Mouse (Mus musculus): ENCODE measurements around the gene Adig. TPM values are rescaled to one million over a fixed set of nuclear protein-coding genes. Genes with fewer than 3 reads are reported as not detected.

The Adig gene
- total RNA-seq (2014; rRNA removed) (not detected in 2 replicates), polyA plus RNA-seq (2015; fragmentation: Nextera tagmentation; extraction: Ambion mirVana) (not detected in 2 replicates)

- no peak within 1 kb of the TSS for H3K27ac ChIP-seq (ENCODE audit: low read depth, low read length)
- ATAC-seq (no peak), DNase-seq (no peak)
- H3K36me3 ChIP-seq (ENCODE audit: insufficient read depth) = peaks cover 14% of the 10 kb centered on the region
- no peak within 1 kb of the TSS for H3K9ac ChIP-seq
- WGBS = 79% methylated on average over 11 of the region's 11 CpGs
- no peak for TF ChIP-seq CTCF (IDR thresholded peaks at IDR 0.05; ENCODE audit: low read depth)
- H3K4me3 ChIP-seq (ENCODE audit: low read depth, low read length) = no peak within 1 kb of the TSS
- H3K27me3 ChIP-seq (ENCODE audit: insufficient read depth, low read length) = no peaks in the 10 kb centered on the region
- H3K9me3 ChIP-seq (ENCODE audit: low read length) = no peaks in the 10 kb centered on the region
- no peaks in the 10 kb centered on the region for H3K4me1 ChIP-seq (ENCODE audit: insufficient read depth)
- H3K4me2 ChIP-seq (ENCODE audit: low read depth) = no peak within 1 kb of the TSS
These were observed at the start of gene Adig for GRCm38 (mm10) chr2:158501836-158502812. Gene Adig, plus strand, starts transcription at chr2:158502612.

- ATAC-seq = no peak
- Histone ChIP-seq H3K4me2 (ENCODE audit: low read depth) (no peak overlapping the region), H3K4me1 (ENCODE audit: insufficient read depth) (no peaks in the 10 kb centered on the region), H3K9me3 (ENCODE audit: low read length) (no peaks in the 10 kb centered on the region), H3K4me3 (ENCODE audit: low read depth, low read length) (no peak overlapping the region), H3K9ac (no peak overlapping the region), H3K27me3 (ENCODE audit: insufficient read depth, low read length) (no peaks in the 10 kb centered on the region), H3K27ac (ENCODE audit: low read depth, low read length) (no peak overlapping the region), H3K36me3 (ENCODE audit: insufficient read depth) (peaks cover 60% of the 10 kb centered on the region)
- no peak for DNase-seq
- 94% methylated on average over 4 of the region's 4 CpGs for WGBS
- no peak for TF ChIP-seq CTCF (IDR thresholded peaks at IDR 0.05; ENCODE audit: low read depth)
These were observed 46.0 kb upstream of the Adig start for GRCm38 (mm10) chr2:158456451-158456850.

- no peak for ATAC-seq
- Histone ChIP-seq H3K27ac (ENCODE audit: low read depth, low read length) (no peak overlapping the region), H3K9me3 (ENCODE audit: low read length) (no peaks in the 10 kb centered on the region), H3K4me2 (ENCODE audit: low read depth) (no peak overlapping the region), H3K36me3 (ENCODE audit: insufficient read depth) (peaks cover 61% of the 10 kb centered on the region), H3K9ac (no peak overlapping the region), H3K27me3 (ENCODE audit: insufficient read depth, low read length) (no peaks in the 10 kb centered on the region), H3K4me1 (ENCODE audit: insufficient read depth) (no peaks in the 10 kb centered on the region), H3K4me3 (ENCODE audit: low read depth, low read length) (no peak overlapping the region)
- TF ChIP-seq CTCF (IDR thresholded peaks at IDR 0.05; ENCODE audit: low read depth) = no peak
- WGBS = 43% methylated on average over 1 of the region's 1 CpGs
- DNase-seq = no peak
These were observed 44.8 kb upstream of the Adig start for GRCm38 (mm10) chr2:158457610-158458009.

- whole genome bisulfite sequencing = 82% methylated on average over 1 of the region's 1 CpGs
- Histone ChIP-seq H3K9me3 (ENCODE audit: low read length) (no peaks in the 10 kb centered on the region), H3K36me3 (ENCODE audit: insufficient read depth) (peaks cover 74% of the 10 kb centered on the region), H3K27me3 (ENCODE audit: insufficient read depth, low read length) (no peaks in the 10 kb centered on the region), H3K27ac (ENCODE audit: low read depth, low read length) (no peak overlapping the region), H3K4me3 (ENCODE audit: low read depth, low read length) (no peak overlapping the region), H3K4me2 (ENCODE audit: low read depth) (no peak overlapping the region), H3K4me1 (ENCODE audit: insufficient read depth) (no peaks in the 10 kb centered on the region), H3K9ac (no peak overlapping the region)
- no peak for TF ChIP-seq CTCF (IDR thresholded peaks at IDR 0.05; ENCODE audit: low read depth)
- DNase-seq (no peak), ATAC-seq (no peak)
These were observed 40.0 kb upstream of the Adig start for GRCm38 (mm10) chr2:158462450-158462849.

- Histone ChIP-seq H3K4me2 (ENCODE audit: low read depth) (no peak overlapping the region), H3K9me3 (ENCODE audit: low read length) (no peaks in the 10 kb centered on the region), H3K27ac (ENCODE audit: low read depth, low read length) (no peak overlapping the region), H3K4me1 (ENCODE audit: insufficient read depth) (no peaks in the 10 kb centered on the region), H3K36me3 (ENCODE audit: insufficient read depth) (peaks cover 49% of the 10 kb centered on the region), H3K27me3 (ENCODE audit: insufficient read depth, low read length) (no peaks in the 10 kb centered on the region), H3K4me3 (ENCODE audit: low read depth, low read length) (no peak overlapping the region), H3K9ac (no peak overlapping the region)
- 88% methylated on average over 1 of the region's 1 CpGs for WGBS
- TF ChIP-seq CTCF (IDR thresholded peaks at IDR 0.05; ENCODE audit: low read depth) = no peak
- DNase-seq (no peak), ATAC-seq (no peak)
These were observed 28.3 kb upstream of the Adig start for GRCm38 (mm10) chr2:158474159-158474558.

GRCm38 (mm10) chr2:158477640-158478039 is 24.8 kb upstream of the Adig start:
- Histone ChIP-seq H3K9me3 (ENCODE audit: low read length) (no peaks in the 10 kb centered on the region), H3K4me2 (ENCODE audit: low read depth) (no peak overlapping the region), H3K9ac (no peak overlapping the region), H3K27me3 (ENCODE audit: insufficient read depth, low read length) (no peaks in the 10 kb centered on the region), H3K27ac (ENCODE audit: low read depth, low read length) (no peak overlapping the region), H3K4me3 (ENCODE audit: low read depth, low read length) (no peak overlapping the region), H3K36me3 (ENCODE audit: insufficient read depth) (peaks cover 62% of the 10 kb centered on the region), H3K4me1 (ENCODE audit: insufficient read depth) (no peaks in the 10 kb centered on the region)
- DNase-seq (no peak), ATAC-seq (no peak)
- no peak for TF ChIP-seq CTCF (IDR thresholded peaks at IDR 0.05; ENCODE audit: low read depth)
- WGBS = 72% methylated on average over 3 of the region's 3 CpGs

GRCm38 (mm10) chr2:158498457-158498856 is 4.0 kb upstream of the Adig start:
- H3K9ac ChIP-seq = no peak overlapping the region
- no peaks in the 10 kb centered on the region for H3K9me3 ChIP-seq (ENCODE audit: low read length)
- H3K4me2 ChIP-seq (ENCODE audit: low read depth) = no peak overlapping the region
- H3K27ac ChIP-seq (ENCODE audit: low read depth, low read length) = no peak overlapping the region
- H3K36me3 ChIP-seq (ENCODE audit: insufficient read depth) = peaks cover 40% of the 10 kb centered on the region
- no peaks in the 10 kb centered on the region for H3K27me3 ChIP-seq (ENCODE audit: insufficient read depth, low read length)
- H3K4me3 ChIP-seq (ENCODE audit: low read depth, low read length) = no peak overlapping the region
- WGBS = 85% methylated on average over 5 of the region's 5 CpGs
- TF ChIP-seq CTCF (IDR thresholded peaks at IDR 0.05; ENCODE audit: low read depth) = no peak
- no peak for ATAC-seq
- DNase-seq = no peak
- H3K4me1 ChIP-seq (ENCODE audit: insufficient read depth) = no peaks in the 10 kb centered on the region
